In the genomic region with DNA sequence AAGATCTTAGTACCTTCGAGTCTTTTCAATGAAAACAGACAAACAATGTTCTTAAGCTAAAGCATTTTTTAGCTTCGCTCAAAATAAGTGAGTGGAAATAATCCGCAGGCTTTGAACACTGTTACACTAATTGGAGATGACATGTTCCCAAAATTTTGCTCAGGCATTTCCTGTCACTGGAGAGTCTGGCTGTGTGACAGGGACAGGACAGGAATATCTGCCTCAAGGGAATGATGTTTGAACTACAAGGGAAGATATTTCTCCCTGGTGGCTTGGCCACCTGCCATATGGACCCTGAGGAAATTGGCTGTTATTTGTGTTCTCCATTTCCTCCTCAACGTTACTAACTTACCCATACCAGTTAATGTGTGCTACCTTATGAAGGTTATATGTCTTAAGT, we compare ENCODE assay signal across 13 mouse cellular contexts.
DNase-seq lines count a peak whose midpoint lies in the region; ATAC-seq and TF ChIP-seq lines count a peak whose summit lies in the region.
"Had no signal": no experiment of that assay in that cellular context is flagged by ENCODE, and none has a peak within 500 bp of the region (broad histone marks: within the 10 kb centered on the region; RNA-seq: fewer than 3 reads in every experiment).

No protein-coding gene starts in this region.

- ATAC-seq in kidney, embryonic 15.5 days (replicated peaks; ENCODE audit: low FRiP score), result no peak
- ATAC-seq: activated CD4-positive, CD25-positive, alpha-beta regulatory T cell, adult 4 months had no signal

- no peak overlapping the region for H3K27ac ChIP-seq in kidney, adult 2 months (ENCODE audit: insufficient read depth, low read depth, low read length)
- H3K27ac ChIP-seq in kidney, embryonic 15.5 days, result no peak overlapping the region
- H3K27ac ChIP-seq: liver, embryonic 14.5 days had no signal

- intact Hi-C loops in gastrocnemius, postnatal 14 days (cut with DNase I; ENCODE audit: low total_unique reads), result no loop called here

- no peak for TF ChIP-seq POLR2A in kidney, adult 2 months (IDR thresholded peaks at IDR 0.05; ENCODE audit: low read depth, low read length)

- no peak overlapping the region for H3K9ac ChIP-seq in kidney, embryonic 15.5 days
- H3K9ac ChIP-seq: liver, embryonic 14.5 days had no signal

- no peak overlapping the region for H3K4me2 ChIP-seq in kidney, embryonic 15.5 days

- 49% methylated on average over 4 of the region's 4 CpGs for WGBS in kidney, adult 2 months
- 53% methylated on average over 4 of the region's 4 CpGs for WGBS in kidney, embryonic 15.5 days

- no peak overlapping the region for H3K4me3 ChIP-seq in kidney, adult 2 months (ENCODE audit: insufficient read depth, low read depth, low read length)
- H3K4me3 ChIP-seq in kidney, embryonic 15.5 days (replicated peaks), result no peak overlapping the region

- no peaks in the 10 kb centered on the region for H3K36me3 ChIP-seq in kidney, adult 2 months (ENCODE audit: control insufficient read depth, insufficient read depth, low read length)
- H3K36me3 ChIP-seq in kidney, embryonic 15.5 days, result no peaks in the 10 kb centered on the region

- no peaks in the 10 kb centered on the region for H3K27me3 ChIP-seq in kidney, adult 2 months (replicated peaks; ENCODE audit: control insufficient read depth, insufficient read depth, low read length)
- no peaks in the 10 kb centered on the region for H3K27me3 ChIP-seq in kidney, embryonic 15.5 days
- H3K27me3 ChIP-seq: CH12.LX had no signal

- no peak for TF ChIP-seq CTCF in kidney, adult 2 months (conservative IDR thresholded peaks at IDR 0.05; ENCODE audit: insufficient read depth, insufficient read length, low read depth, low read length)

- no peaks in the 10 kb centered on the region for H3K9me3 ChIP-seq in kidney, embryonic 15.5 days (replicated peaks)

- H3K4me1 ChIP-seq in kidney, adult 2 months (ENCODE audit: control insufficient read depth, insufficient read depth, low read length), result no peaks in the 10 kb centered on the region
- H3K4me1 ChIP-seq in kidney, embryonic 15.5 days, result no peaks in the 10 kb centered on the region

- peak; percentile 76 for DNase-seq in kidney, adult 2 months
- DNase-seq in cerebellum, adult 11-12 months, result peak; percentile 96
- DNase-seq in gastrocnemius, postnatal 14 days, result peak; percentile 42
- peak; percentile 77 for DNase-seq in kidney, postnatal 14 days
- no peak for DNase-seq in embryo, embryonic 11 days
- no peak for DNase-seq in adrenal gland, adult 2 months
- DNase-seq in testis, postnatal 14 days (ENCODE audit: low spot score), result no peak
- DNase-seq: midbrain, embryonic 14.5 days; thymus, adult 18-20 months had no signal

Comparison
In these comparisons a context has a peak if more than half of its experiments do, and no peak if none do; other contexts are left out.
1. DNase-seq: peak in kidney, adult 2 months (single experiment), cerebellum, adult 11-12 months (single experiment), gastrocnemius, postnatal 14 days (single experiment) and kidney, postnatal 14 days (single experiment); none in embryo, embryonic 11 days (single experiment), adrenal gland, adult 2 months (single experiment) and testis, postnatal 14 days (single experiment).